Mouse (Mus musculus) E14TG2a.4 (cell line): ENCODE results near the gene Notum.
A peak's percentile ranks its signal among the peaks of the same experiment; 100 is the strongest.

Source experiments
- H3K27me3 ChIP-seq: 2 replicates; pipeline ENCODE4 v1.6.1; 2014; ENCODE audit warnings: low read length, control low read depth; ENCODE audit not compliant: insufficient read depth
- H3K36me3 ChIP-seq: 2 replicates; pipeline ENCODE4 v1.6.1; 2014; ENCODE audit warnings: low read length, control low read depth; ENCODE audit not compliant: insufficient read depth
- H3K4me1 ChIP-seq: replicated peaks from 2 replicates; pipeline ENCODE4 v1.6.1; 2014; ENCODE audit warnings: low read depth, low read length, control low read depth
- H3K4me3 ChIP-seq: replicated peaks from 2 replicates; pipeline ENCODE4 v1.5.1; 2014; ENCODE audit warnings: mild to moderate bottlenecking, low read length
- H3K9me3 ChIP-seq: 2 replicates; pipeline ENCODE4 v1.6.1; 2014; ENCODE audit warnings: low read length, control low read depth
- CTCF ChIP-seq: conservative IDR thresholded peaks from 2 replicates; pipeline ENCODE4 v1.5.1; 2014; ENCODE audit warnings: low read length
- NANOG ChIP-seq: IDR thresholded peaks from 2 replicates; pipeline ENCODE4 v1.6.1; 2014; ENCODE audit warnings: borderline replicate concordance, low read length, mixed read lengths
- POU5F1 ChIP-seq: IDR thresholded peaks from 2 replicates; pipeline ENCODE4 v1.6.1; 2014; ENCODE audit warnings: low read length, borderline replicate concordance

The Notum gene

GRCm38 (mm10) chr11:120628601-120629340 is 32.2 kb downstream of the Notum start:
- Histone ChIP-seq H3K4me3 (peak overlapping the region; percentile 95), H3K9me3 (no peaks in the 10 kb centered on the region), H3K36me3 (peaks cover 57% of the 10 kb centered on the region), H3K27me3 (no peaks in the 10 kb centered on the region), H3K4me1 (peaks cover 82% of the 10 kb centered on the region)
- TF ChIP-seq CTCF: no peak
- no peak for TF ChIP-seq POU5F1
- no peak for TF ChIP-seq NANOG

- no peaks in the 10 kb centered on the region for H3K9me3 ChIP-seq
- peak overlapping the region; percentile 37 for H3K4me3 ChIP-seq
- no peak for TF ChIP-seq POU5F1
- TF ChIP-seq CTCF: no peak
- no peak for TF ChIP-seq NANOG
- peaks cover 67% of the 10 kb centered on the region for H3K36me3 ChIP-seq
- peaks cover 86% of the 10 kb centered on the region for H3K4me1 ChIP-seq
- H3K27me3 ChIP-seq: no peaks in the 10 kb centered on the region
Observed at GRCm38 (mm10) chr11:120627468-120628300, 33.3 kb downstream of the Notum start.

GRCm38 (mm10) chr11:120626785-120627467 is 34.0 kb downstream of the Notum start:
- TF ChIP-seq NANOG (no peak), POU5F1 (no peak), CTCF (no peak)
- no peaks in the 10 kb centered on the region for H3K9me3 ChIP-seq
- H3K27me3 ChIP-seq: no peaks in the 10 kb centered on the region
- H3K36me3 ChIP-seq: peaks cover 73% of the 10 kb centered on the region
- H3K4me3 ChIP-seq: peak overlapping the region; percentile 37; the same call in 1 of the 2 replicates
- peaks cover 85% of the 10 kb centered on the region for H3K4me1 ChIP-seq

- no peaks in the 10 kb centered on the region for H3K27me3 ChIP-seq
Observed at GRCm38 (mm10) chr11:120625152-120625775, 35.7 kb downstream of the Notum start, which contains the start of gene Sirt7. Sirt7 (minus strand) TSS chr11:120625240.

GRCm38 (mm10) chr11:120624680-120625111 is 36.3 kb downstream of the Notum start:
- peaks cover 83% of the 10 kb centered on the region for H3K4me1 ChIP-seq

More at GRCm38 (mm10) chr11:120625152-120625775, 35.7 kb downstream of the Notum start, which contains the start of gene Sirt7:
- Histone ChIP-seq H3K4me3 (peak within 1 kb of the TSS; percentile 98), H3K9me3 (no peaks in the 10 kb centered on the region), H3K36me3 (peaks cover 79% of the 10 kb centered on the region), H3K4me1 (peaks cover 83% of the 10 kb centered on the region)
- TF ChIP-seq CTCF: no peak
- TF ChIP-seq NANOG: no peak
- TF ChIP-seq POU5F1: no peak

DNA sequence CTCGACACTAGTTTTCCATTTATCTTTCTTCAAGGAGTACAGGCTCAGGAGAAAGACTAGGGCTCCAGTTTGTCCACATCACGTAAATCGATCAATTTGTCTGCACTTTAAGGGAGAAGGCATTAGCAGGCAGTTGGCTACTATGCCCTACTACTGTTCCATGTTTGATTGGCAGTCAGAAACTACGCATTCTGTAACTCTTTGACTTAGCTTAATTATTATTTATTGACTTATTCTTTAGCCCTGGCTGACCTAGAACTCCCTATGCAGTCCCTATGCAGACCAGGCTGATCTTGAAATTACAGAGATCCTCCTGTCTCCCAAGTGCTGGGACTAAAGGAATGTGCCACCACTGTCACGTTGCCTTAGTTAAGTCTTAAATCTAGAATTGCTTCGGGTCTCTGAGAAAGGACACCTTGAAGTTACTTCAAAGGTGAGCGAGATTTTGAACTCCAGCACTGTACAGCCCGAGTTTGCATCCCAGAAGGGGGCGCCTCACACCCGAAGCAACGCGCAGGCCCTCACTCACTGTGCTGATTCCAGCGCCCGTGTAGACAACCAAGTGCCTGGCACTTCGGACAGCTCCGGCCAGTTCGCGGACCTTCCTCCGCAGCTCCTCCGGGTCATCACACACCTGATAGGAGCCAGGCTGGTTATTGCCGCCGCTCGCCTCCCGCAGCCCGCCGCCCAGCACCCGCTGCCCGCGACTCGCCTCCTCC is 36.9 kb downstream of the Notum start:
- Histone ChIP-seq H3K4me1 (peaks cover 80% of the 10 kb centered on the region), H3K36me3 (peaks cover 81% of the 10 kb centered on the region), H3K9me3 (no peaks in the 10 kb centered on the region), H3K27me3 (no peaks in the 10 kb centered on the region), H3K4me3 (peak overlapping the region; percentile 98)
- TF ChIP-seq CTCF (peak; percentile 45), NANOG (no peak)

More at GRCm38 (mm10) chr11:120624680-120625111, 36.3 kb downstream of the Notum start:
- no peaks in the 10 kb centered on the region for H3K9me3 ChIP-seq
- H3K4me3 ChIP-seq: peak overlapping the region; percentile 98
- H3K36me3 ChIP-seq: peaks cover 82% of the 10 kb centered on the region
- H3K27me3 ChIP-seq: no peaks in the 10 kb centered on the region
- TF ChIP-seq POU5F1 (no peak), CTCF (no peak), NANOG (no peak)

- Histone ChIP-seq H3K4me3 (no peak overlapping the region), H3K9me3 (no peaks in the 10 kb centered on the region), H3K27me3 (no peaks in the 10 kb centered on the region), H3K36me3 (peaks cover 79% of the 10 kb centered on the region), H3K4me1 (peaks cover 79% of the 10 kb centered on the region)
- TF ChIP-seq CTCF (no peak), NANOG (no peak), POU5F1 (no peak)
Observed at GRCm38 (mm10) chr11:120622805-120623204, 38.2 kb downstream of the Notum start.
